Mouse (Mus musculus) neural tube, embryonic 14.5 days (tissue): Measurements from ENCODE around the gene Ak4. TPM values are rescaled to one million over a fixed set of nuclear protein-coding genes. Genes with fewer than 3 reads are reported as not detected.
"Not testable (repeated sequence)": the region's sequence is repeated elsewhere in the genome, so short reads cannot be mapped to it uniquely, and the experiment has no call there.

Source experiments
- ATAC-seq: fragments of 200-750 bp; cut with Nextera tagmentation; 2 replicates; pipeline ENCODE4 v1.8.0; 2017; ENCODE audit warnings: low read depth, mild to moderate bottlenecking, moderate TSS enrichment, moderate library complexity
- H3K27ac ChIP-seq: fragments of 300-500 bp; sonication (generic); 2 replicates; pipeline ENCODE4 v1.5.1; 2014; ENCODE audit warnings: low read depth, mild to moderate bottlenecking, control low read depth, low read length, moderate library complexity, mixed read lengths
- H3K27me3 ChIP-seq: fragments of 300-500 bp; sonication (generic); 2 replicates; pipeline ENCODE4 v1.6.1; 2014; ENCODE audit warnings: low read length; ENCODE audit not compliant: control insufficient read depth, insufficient read depth
- H3K36me3 ChIP-seq: fragments of 300-500 bp; sonication (generic); 2 replicates; pipeline ENCODE4 v1.6.1; 2014; ENCODE audit warnings: low read length, mixed read lengths; ENCODE audit not compliant: control insufficient read depth, insufficient read depth
- H3K4me1 ChIP-seq: fragments of 300-500 bp; sonication (generic); 2 replicates; pipeline ENCODE4 v1.6.1; 2014; ENCODE audit warnings: low read length; ENCODE audit not compliant: control insufficient read depth, insufficient read depth
- H3K4me2 ChIP-seq: fragments of 300-500 bp; sonication (generic); 2 replicates; pipeline ENCODE4 v1.6.1; 2014; ENCODE audit warnings: mild to moderate bottlenecking, low read depth, low read length, control low read depth
- H3K4me3 ChIP-seq: fragments of 300-500 bp; sonication (generic); 2 replicates; pipeline ENCODE4 v1.5.1; 2014; ENCODE audit warnings: low read depth, low read length, control low read depth, mixed read lengths
- H3K9ac ChIP-seq: fragments of 300-500 bp; sonication (generic); replicated peaks from 2 replicates; pipeline ENCODE4 v1.6.1; 2014; ENCODE audit warnings: low read depth, mild to moderate bottlenecking, control low read depth, low read length, mixed read lengths
- H3K9me3 ChIP-seq: fragments of 300-500 bp; sonication (generic); 2 replicates; pipeline ENCODE4 v1.6.1; 2016; ENCODE audit warnings: low read length; ENCODE audit not compliant: control insufficient read depth
- WGBS: fragments of 180-500 bp; shearing (Covaris S2); extraction: QIAGEN DNeasy Blood & Tissue Kit; methylation state at CpG from one replicate; pipeline ENCODE4 v1.1.7; 2014; 5-methylcytosine and 5-hydroxymethylcytosine counted together
- polyA plus RNA-seq: library from polyadenylated mRNA; unstranded; fragments of >200 nt; fragmentation: Nextera tagmentation; extraction: Ambion mirVana; gene quantifications from 2 replicates; pipeline ENCODE4 v1.2.1, GENCODE M21; 2014

Ak4 gene
- polyA plus RNA-seq, 1 experiment from 2014 or later, result 2.0 TPM

DNA sequence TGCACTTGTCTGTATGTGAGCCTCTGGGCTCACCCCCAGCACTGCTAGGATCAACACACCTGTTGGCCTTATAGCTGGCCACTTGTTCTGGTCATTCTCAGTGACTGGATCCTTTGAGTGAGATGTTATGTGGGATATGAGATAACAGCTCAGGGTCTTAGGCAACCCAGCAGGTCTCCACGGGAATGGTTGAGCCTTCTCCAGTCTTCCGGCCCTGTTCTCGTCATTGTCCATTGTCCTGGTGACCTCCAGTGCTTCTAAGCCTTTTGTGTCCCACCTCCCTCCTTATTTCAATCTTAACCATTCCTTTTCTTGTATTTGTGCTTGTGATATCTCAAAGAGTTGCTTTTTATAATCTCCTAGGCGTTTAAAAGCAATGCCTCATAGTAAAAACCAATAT, 26.6 kb downstream of the Ak4 start:
- Histone ChIP-seq H3K9me3 (no peaks in the 10 kb centered on the region), H3K4me3 (no peak overlapping the region), H3K36me3 (no peaks in the 10 kb centered on the region), H3K27ac (no peak overlapping the region), H3K9ac (no peak overlapping the region), H3K27me3 (no peaks in the 10 kb centered on the region), H3K4me2 (no peak overlapping the region), H3K4me1 (no peaks in the 10 kb centered on the region)
- ATAC-seq, result no peak
- WGBS, result 88% methylated on average over 4 of the region's 4 CpGs

DNA sequence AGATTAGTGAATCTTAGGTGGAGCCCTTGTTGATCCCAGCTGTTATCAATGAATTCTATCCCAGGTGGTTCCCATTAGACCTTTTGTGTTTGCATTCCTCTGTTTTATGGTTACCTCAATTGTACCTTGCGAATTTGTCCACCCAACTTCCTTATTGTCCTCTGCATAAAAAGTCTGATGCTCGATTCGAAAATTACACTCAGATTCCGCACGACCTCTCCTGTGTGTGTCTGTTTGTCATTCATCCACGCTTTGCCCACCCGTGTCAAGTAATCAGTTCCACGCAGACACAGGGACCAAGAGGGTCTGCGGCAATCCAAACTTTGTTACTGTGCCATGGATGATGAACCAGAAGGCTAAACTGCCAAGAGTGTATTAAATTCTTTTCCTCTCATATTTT, 27.5 kb downstream of the Ak4 start:
- H3K36me3 ChIP-seq, ATAC-seq, H3K27ac ChIP-seq, H3K9ac ChIP-seq, H3K4me3 ChIP-seq, H3K4me2 ChIP-seq, H3K4me1 ChIP-seq, H3K27me3 ChIP-seq, H3K9me3 ChIP-seq: not testable (repeated sequence)
- WGBS, result 96% methylated on average over 9 of the region's 9 CpGs

DNA sequence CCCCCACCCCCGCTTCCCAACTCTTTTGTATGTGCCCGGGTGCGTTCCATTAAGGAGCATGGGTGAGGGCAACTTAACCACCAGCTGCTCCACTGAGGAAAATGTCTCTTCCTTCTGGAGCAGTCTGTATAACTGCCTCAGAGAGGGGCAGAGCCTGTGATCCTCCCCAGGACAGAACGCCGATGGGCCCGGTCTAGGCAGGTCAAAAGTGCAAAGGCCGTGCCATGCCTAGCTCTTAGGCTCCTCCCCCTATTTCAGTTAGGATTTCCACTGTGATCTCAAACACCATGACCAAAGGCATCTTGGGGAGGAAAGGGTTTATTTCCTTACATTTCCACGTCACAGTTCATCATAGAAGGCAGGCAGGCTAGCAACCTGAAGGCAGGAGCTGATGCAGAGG, 29.6 kb downstream of the Ak4 start:
- 84% methylated on average over 8 of the region's 8 CpGs for WGBS
- H3K9ac ChIP-seq, result no peak overlapping the region
- no peaks in the 10 kb centered on the region for H3K27me3 ChIP-seq
- no peak overlapping the region for H3K27ac ChIP-seq
- no peaks in the 10 kb centered on the region for H3K9me3 ChIP-seq
- H3K4me2 ChIP-seq, result no peak overlapping the region
- no peaks in the 10 kb centered on the region for H3K36me3 ChIP-seq
- H3K4me3 ChIP-seq, result no peak overlapping the region
- no peaks in the 10 kb centered on the region for H3K4me1 ChIP-seq
- ATAC-seq, result no peak

DNA sequence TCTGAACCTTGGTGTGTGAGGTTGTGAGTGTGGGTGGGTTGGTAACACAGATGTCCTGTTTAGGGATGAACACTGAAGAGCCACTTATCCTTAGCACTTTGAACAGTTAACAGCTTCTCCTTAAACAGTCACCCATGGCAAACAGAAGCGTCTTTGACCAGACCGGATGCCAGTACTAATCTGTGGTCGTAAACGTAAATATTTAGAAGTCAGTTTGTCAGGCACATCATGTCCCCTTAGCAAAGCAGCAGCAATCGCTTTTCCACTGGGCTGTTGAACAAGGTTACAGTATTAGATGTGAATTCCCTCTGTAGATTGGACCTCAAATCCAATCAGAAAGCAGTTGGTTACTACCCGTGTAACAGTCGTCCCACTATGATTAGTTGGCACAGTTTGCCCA, 30.3 kb downstream of the Ak4 start:
- no peak for ATAC-seq
- no peak overlapping the region for H3K4me2 ChIP-seq
- H3K27me3 ChIP-seq, result no peaks in the 10 kb centered on the region
- H3K4me3 ChIP-seq, result no peak overlapping the region
- no peak overlapping the region for H3K27ac ChIP-seq
- H3K36me3 ChIP-seq, result no peaks in the 10 kb centered on the region
- H3K9me3 ChIP-seq, result no peaks in the 10 kb centered on the region
- no peaks in the 10 kb centered on the region for H3K4me1 ChIP-seq
- WGBS, result 89% methylated on average over 7 of the region's 7 CpGs
- no peak overlapping the region for H3K9ac ChIP-seq

DNA sequence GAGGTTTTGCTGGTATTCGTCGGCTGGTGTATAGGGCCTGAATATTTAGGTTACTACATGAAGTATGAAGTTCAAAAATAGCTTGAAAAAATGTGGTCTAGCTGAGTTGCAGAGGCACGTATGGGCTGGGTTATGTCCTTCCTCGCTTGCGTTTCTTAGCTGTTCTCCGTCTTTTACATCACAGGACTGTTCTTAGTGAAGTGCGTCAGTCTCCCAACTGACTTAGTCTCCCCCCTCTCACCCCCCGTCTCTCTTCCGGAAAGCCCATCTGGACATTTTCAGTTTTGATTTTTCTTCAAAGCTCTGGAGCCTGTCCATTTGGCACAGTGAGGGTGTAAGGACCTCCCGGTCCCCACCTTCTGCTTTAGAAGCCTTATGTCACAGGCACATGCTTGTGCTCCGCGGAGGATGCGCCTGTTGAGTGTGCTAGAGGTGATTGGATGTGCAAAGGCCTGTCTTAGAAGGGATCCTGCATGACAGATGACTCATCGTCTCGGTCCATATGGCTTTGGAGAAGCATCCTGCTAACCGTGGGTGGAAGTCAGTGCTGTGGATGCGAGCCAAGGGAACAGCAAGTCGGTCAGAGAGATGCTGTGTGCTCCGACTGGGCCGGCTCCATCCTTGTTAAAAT, 31.2 kb downstream of the Ak4 start:
- Histone ChIP-seq H3K9ac (no peak overlapping the region), H3K27me3 (no peaks in the 10 kb centered on the region), H3K4me2 (no peak overlapping the region), H3K4me1 (no peaks in the 10 kb centered on the region), H3K4me3 (no peak overlapping the region), H3K27ac (no peak overlapping the region), H3K36me3 (no peaks in the 10 kb centered on the region), H3K9me3 (no peaks in the 10 kb centered on the region)
- whole genome bisulfite sequencing, result 86% methylated on average over 20 of the region's 20 CpGs
- no peak for ATAC-seq

DNA sequence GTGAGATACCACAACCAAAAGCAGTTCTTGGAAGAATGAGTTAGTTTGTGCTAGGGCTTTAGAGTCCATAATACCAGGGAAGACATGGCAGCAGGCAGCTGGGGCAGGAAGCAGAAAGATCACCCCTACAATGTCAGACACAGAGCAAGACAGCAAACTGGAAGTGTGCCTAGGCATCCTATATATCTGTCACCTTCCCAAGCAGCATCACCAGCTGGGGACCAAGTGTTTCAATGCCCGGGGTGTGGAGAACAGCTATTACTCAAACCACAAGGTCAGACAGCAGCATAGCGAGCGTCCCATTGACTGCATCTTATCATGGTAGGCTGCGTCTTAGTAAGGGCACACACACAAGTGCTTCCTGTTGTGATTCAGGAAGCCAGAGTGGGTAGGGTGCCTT, 32.0 kb downstream of the Ak4 start:
- H3K4me1 ChIP-seq, result no peaks in the 10 kb centered on the region
- H3K9ac ChIP-seq, result no peak overlapping the region
- WGBS, result 84% methylated on average over 4 of the region's 4 CpGs
- no peak overlapping the region for H3K27ac ChIP-seq
- no peak overlapping the region for H3K4me3 ChIP-seq
- H3K27me3 ChIP-seq, result no peaks in the 10 kb centered on the region
- no peaks in the 10 kb centered on the region for H3K36me3 ChIP-seq
- H3K9me3 ChIP-seq, result no peaks in the 10 kb centered on the region
- ATAC-seq, result no peak
- H3K4me2 ChIP-seq, result no peak overlapping the region

DNA sequence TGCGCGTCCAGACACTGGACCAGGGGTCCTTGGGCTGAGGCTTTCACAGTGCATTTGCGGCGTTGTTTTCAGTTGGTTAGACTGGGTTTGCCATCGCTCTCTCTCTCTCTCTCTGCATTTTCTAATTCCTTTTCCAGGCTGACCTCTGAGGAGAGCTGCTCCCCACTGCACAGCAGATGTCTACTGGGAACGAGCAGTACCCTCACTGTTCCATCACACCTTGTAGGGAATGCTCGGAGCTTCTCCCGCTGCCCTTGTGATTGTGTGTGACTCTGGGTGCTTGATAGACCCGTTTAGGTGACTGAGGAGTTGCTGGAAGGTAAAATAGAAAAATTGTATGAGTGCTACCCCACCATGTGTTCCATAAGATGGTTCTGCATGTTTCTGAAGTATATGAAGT, 33.8 kb downstream of the Ak4 start:
- Histone ChIP-seq H3K27me3 (no peaks in the 10 kb centered on the region), H3K4me1 (no peaks in the 10 kb centered on the region), H3K27ac (no peak overlapping the region), H3K36me3 (no peaks in the 10 kb centered on the region), H3K4me2 (no peak overlapping the region), H3K9me3 (no peaks in the 10 kb centered on the region), H3K9ac (no peak overlapping the region), H3K4me3 (no peak overlapping the region)
- WGBS, result 93% methylated on average over 9 of the region's 9 CpGs
- no peak for ATAC-seq

DNA sequence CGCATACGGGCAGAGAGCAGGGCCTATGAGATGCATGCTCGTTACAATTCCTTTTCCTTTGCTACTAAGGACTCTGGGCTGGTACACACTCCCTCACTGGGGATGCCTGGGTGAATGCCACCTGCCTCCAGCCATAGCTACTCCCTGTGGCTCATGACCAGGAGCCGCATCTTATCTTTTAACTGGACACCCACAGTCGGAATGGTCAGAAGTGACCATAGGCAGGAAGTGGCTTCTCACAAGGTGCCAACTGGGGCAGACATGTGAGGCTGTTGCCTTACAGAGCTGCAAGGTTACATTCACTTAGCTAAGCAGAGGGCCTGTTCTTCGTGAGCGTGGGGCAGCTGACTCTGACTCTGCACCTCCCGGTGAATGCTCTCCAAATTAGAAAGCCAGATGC, 38.1 kb downstream of the Ak4 start:
- Histone ChIP-seq H3K9ac (no peak overlapping the region), H3K36me3 (no peaks in the 10 kb centered on the region), H3K4me1 (no peaks in the 10 kb centered on the region), H3K9me3 (no peaks in the 10 kb centered on the region), H3K4me3 (no peak overlapping the region), H3K4me2 (no peak overlapping the region), H3K27me3 (no peaks in the 10 kb centered on the region), H3K27ac (no peak overlapping the region)
- ATAC-seq, result no peak
- 95% methylated on average over 8 of the region's 8 CpGs for WGBS

DNA sequence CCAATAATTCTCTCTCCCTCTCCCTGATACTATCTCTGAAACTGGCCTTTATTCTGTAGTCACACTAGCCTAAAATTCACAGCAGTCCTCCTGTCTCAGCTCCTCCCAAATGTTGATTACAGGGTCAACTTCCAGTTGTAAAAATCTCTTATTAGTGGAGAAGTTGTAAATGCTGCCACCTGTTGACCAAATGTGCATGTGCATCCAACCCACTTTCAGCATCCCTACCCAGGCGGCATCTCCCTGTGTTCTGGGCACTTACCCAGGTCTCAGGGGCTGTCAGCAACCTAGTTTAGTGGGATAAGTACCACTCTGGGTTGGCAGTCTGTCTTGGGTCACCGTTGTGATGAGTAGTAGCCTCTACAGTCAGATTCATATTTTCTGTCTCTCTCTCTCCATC, 39.3 kb downstream of the Ak4 start:
- Histone ChIP-seq H3K27me3 (no peaks in the 10 kb centered on the region), H3K4me3 (no peak overlapping the region), H3K9me3 (no peaks in the 10 kb centered on the region), H3K27ac (no peak overlapping the region), H3K36me3 (no peaks in the 10 kb centered on the region), H3K4me2 (no peak overlapping the region), H3K9ac (no peak overlapping the region), H3K4me1 (no peaks in the 10 kb centered on the region)
- ATAC-seq, result no peak
- 58% methylated on average over 2 of the region's 2 CpGs for WGBS

DNA sequence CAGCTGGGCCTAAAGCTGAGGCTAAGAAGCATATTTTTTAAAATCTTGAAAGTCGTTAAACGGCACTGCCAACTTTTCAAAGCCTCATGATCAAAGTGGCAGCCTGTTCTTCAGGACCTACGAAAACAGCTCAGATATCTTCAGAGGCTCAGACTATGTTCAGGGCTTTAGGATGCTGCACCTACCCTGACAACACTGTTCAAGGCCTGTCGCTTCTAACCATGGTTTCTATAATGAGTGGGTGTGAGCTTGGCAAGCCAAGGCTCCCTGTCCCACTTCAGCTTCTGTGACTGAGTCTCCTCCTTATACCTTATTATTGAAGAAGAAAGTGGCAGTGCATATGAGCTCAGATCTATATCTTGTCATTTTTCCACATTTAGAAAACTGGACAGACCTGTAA, 40.3 kb downstream of the Ak4 start:
- ATAC-seq, result no peak
- Histone ChIP-seq H3K27me3 (no peaks in the 10 kb centered on the region), H3K4me2 (no peak overlapping the region), H3K27ac (no peak overlapping the region), H3K36me3 (no peaks in the 10 kb centered on the region), H3K9me3 (no peaks in the 10 kb centered on the region), H3K4me3 (no peak overlapping the region), H3K4me1 (no peaks in the 10 kb centered on the region), H3K9ac (no peak overlapping the region)
- WGBS, result 94% methylated on average over 4 of the region's 4 CpGs
